Mouse (Mus musculus) heart, adult 18-20 months (tissue): ENCODE data around the gene Tmem89. TPM values are rescaled to one million over a fixed set of nuclear protein-coding genes. Genes with fewer than 3 reads are reported as not detected.
A peak's percentile ranks its signal among the peaks of the same experiment; 100 is the strongest.

Experiments
- DNase-seq, 2 experiments: peaks; one replicate each; pipeline ENCODE4 v3.0.0; 2021 to 2022; ENCODE audit warnings: mixed read lengths in 1 of 2
- long read RNA-seq, 2 experiments: library from polyadenylated mRNA; stranded (forward); transcript quantifications; one replicate each; pipeline ENCODE4 v2.0.0; 2021
- total RNA-seq, 2 experiments: library from RNA; stranded (reverse); gene quantifications; 2 replicates each; pipeline ENCODE4 v1.2.3; 2021

Tmem89 gene
- not detected for total RNA-seq
- long read RNA-seq, experiment 1, result 0 reads
- long read RNA-seq, experiment 2, result 0 reads

DNA sequence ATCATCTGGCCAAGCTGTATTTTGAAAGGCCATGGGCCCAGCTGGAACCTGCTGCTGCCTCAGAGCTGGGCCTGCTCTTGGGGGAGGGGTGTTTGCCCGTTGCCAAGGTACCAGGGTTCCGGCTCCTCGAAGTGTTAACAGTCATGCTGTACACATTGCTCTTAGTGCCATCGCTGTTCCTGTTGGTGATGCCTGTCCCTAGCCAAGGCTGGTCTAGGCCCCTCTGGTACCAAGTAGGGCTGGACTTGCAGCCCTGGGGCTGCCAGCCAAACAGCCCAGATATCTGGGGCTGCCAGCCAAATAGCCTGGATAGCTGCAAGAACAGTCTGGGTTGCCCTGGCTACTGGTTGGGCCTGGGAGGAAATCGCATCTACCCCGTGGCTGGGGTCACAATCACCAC, at the start of gene Tmem89:
TSS of gene Tmem89 (plus strand) at position 129 of the 400 bp plus-strand sequence.
- peak; percentile 54 to 77 for DNase-seq

DNA sequence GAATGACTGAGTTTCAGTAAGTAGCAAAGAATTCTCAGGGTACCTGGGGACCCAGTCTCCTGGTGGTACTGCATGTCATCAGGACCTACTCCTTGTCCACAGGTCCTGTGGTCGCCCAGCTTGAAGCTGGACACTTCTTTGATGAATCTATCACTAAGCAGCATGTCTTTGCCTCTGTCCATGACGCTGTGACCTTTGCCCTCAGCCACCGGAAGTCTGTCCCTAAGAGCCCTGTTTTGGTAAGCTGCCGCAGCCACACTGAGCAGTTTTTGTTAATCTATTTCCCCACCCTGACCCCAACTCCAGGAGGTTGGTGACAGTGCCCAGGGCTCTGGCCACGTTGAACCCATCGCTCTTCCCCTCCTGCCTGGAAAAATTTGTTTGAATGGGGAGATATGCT, 2.1 kb upstream of the Tmem89 start:
- DNase-seq, result no peak

DNA sequence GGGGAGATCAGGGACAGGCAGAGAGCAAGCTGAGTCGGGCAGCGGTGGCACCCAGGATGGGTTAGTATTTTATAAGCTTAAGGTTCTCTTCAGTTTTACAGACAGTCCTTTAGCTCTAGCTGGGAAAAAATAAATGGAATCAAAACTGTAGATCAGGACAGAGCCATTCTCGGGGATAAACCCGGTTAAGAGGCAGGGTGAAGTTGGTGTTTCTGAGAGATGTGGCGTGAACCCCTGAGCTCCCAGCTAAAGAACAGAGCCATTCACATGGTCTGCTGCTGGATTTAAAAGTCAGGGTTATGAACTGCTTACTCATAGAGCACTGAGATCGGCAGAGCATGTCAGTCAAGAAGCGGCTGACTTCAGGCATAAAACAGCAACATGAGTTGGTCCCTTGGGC, 1.3 kb upstream of the Tmem89 start:
- no peak for DNase-seq

DNA sequence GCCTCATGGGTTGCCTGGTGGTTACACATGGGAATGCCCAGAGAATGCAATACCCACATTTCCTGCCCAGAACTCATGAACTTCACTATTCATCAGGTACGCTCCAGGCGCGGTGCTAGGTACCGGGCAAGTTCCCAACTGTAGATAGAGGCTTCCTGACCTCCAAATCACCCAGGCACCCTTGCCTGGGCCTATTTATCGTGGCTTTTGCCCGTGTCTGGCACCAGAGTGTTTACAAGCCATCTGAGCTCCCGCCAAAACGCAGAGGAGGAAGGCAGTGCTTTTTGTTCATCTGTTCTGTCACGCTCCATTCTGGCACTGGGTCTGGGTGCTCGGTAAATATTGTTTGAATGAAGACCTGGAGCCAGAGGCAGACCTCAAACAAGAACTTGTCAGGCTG, 798 bp upstream of the Tmem89 start:
- peak; percentile 44 to 57 for DNase-seq

DNA sequence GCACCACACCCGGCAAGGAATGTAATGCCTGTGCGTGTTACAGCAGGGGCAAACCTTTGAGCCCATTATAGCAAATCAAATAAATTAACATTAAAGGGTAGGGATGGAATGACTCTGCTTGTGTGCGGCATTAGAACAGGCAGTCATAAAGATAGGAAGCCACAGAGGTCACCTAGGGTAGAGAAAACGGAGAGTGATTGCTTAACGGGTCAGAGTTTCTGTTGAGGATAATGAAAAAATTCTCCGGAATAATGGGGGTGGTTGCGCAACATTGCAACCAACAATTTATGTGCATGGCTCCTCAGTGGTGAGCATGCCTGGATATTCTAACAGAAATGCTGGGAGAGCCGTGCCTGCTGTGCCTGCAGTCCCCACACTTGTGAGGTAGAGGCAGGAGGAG, 11.5 kb downstream of the Tmem89 start:
- no peak for DNase-seq

DNA sequence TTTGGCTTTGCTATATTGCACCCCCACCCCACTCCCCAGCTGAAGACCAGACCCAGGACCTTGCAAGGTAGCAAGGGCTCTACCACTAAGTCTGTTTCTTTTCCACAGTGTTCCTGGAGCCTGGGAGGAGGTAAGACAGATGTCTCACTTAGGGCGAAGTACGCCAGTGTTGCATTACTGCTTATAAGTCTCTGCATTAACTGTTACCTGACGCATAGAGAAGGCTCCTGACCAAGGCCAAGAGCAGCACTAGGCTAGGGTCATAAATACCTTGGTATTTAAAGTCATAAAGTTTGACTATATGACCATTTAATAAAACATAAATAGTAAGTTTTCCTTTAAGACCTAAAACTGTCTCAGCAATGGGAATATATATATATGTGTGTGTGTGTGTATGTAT, 14.0 kb downstream of the Tmem89 start:
- no peak for DNase-seq

DNA sequence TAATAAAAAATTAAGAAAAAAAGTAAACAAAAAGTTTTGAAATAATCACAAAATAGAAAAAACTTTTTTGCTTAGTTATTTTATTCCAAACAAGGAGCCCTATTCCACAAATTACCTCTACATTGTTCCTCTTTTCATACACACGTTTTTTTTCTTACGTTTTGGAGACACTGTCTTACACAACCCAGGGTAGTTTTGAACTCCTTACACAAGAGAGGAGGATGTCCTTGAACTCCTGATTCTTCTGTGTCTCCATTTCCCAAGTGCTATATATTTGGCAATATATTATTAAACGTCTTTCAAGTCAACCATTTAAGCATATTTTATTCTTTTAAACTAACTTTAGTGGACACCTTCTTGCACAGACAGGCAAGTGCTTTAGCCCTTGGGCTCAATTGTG, 21.6 kb downstream of the Tmem89 start:
- DNase-seq, result no peak

DNA sequence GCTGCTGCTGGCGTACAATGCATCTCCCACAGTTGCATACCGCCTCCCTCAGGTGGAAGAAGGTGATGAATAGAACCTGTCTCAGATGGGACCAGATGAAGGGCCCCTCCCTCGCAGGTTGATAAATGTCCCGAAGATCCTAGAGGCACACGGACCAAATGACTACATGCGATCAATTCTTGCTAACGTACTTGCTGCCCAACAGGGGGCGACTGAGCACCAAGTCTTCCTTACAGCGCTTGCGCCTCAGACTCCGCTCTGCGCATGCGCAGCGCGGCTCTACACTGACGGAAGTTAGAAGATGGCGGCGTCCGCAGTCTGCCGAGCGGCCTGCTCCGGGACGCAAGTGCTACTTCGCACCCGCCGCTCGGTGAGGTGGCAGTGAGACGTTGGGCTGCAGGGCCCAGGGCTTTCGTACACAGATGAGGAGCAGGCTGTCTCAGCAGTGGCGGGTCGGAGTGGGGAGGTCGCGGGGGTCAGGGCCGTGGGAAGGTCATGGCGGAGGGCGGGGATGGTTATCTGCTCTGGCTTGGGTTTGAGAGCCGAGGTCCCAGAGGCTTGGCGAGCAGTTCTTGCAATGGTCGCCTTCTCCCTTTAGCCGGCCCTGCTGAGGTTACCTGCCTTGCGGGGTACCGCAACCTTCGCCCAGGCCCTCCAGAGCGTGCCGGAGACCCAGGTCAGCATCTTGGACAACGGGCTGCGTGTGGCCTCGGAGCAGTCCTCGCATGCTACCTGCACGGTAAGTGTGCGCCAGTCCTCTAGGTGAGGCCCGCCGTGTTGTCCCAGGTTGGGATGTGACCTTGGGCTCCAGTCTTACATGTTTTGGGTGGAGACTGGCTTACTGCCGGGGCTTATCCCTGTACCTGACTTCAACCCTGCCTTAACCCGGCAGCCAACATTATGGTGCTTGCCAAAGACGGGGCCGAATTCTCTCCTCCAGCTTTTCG, 22.3 kb downstream of the Tmem89 start, which contains the start of gene Uqcrc1:
TSS of gene Uqcrc1 (plus strand) at position 216 of the 947 bp plus-strand sequence.
- DNase-seq, result peak; percentile 94 to 95

DNA sequence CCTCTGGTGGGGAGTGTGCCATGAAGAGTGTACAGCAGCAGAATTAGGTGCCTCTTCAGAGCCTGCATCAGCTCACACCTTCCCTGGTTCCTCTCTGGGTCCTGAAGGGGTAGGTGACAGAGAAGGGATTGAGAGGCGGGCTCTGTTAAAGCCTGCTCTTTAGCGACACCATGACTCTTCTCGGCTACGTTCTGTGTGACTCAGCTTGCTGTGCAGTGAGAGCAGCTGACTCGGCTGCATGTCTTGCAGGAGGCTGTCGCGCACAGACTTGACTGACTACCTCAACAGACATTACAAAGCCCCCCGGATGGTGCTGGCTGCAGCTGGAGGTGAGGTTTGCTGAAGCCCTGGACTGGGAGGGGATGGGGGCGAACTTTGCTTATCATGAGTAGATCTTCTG, 30.7 kb downstream of the Tmem89 start:
- DNase-seq, result no peak

DNA sequence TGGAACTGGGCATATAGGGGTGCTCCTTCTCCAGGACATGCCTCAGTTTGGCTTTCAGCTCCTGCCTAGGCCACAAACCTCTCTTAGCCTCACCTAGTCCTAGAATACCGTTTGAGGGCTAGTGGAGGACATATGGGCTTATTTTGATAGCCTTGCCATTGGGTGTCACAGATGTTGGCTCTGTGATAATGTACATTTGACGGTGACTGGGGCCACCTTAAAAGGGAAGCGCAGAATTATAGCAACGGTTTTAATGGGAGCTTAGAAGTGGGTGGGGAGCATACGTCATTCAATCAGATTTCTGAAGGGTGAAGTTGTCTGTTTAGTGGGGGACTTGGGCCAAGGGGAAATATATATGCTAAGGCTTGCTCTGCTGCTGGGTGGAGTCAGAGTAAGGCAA, 31.2 kb downstream of the Tmem89 start:
- DNase-seq, result no peak

DNA sequence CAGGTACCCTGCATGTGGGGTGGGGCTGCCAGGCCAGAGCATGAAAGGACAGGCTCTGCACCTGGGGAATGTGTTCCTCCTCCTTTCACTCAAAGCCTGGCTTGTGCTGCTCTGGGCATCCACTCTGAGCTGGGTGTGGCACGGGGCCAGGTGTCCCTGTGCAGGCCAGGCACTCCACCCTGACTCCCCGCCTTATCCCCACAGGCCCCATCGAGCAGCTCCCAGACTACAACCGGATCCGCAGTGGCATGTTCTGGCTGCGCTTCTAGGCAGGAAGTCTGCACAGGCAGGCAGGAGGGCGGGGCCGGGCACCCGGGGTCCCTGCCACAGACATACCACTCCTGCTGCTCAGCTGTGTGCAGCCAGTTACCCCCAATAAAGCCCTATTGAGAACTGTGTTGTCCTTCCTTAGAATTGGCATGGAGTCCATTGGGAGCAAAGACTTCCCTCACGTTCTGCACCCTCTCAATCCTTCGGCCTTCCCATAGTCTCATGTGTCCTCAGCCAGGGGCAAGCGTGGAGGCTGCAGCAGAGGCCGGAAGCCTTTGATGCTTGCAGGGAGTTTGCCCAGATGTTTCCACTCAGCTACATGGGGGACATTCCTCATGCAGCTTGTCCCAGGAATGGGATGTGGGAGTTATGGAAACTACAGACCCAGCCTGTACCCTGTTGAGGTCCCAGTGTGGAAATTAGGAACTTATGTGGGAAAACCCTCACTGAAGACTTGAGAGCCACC, 35.0 kb downstream of the Tmem89 start:
- DNase-seq, result peak; percentile 46 to 56

DNA sequence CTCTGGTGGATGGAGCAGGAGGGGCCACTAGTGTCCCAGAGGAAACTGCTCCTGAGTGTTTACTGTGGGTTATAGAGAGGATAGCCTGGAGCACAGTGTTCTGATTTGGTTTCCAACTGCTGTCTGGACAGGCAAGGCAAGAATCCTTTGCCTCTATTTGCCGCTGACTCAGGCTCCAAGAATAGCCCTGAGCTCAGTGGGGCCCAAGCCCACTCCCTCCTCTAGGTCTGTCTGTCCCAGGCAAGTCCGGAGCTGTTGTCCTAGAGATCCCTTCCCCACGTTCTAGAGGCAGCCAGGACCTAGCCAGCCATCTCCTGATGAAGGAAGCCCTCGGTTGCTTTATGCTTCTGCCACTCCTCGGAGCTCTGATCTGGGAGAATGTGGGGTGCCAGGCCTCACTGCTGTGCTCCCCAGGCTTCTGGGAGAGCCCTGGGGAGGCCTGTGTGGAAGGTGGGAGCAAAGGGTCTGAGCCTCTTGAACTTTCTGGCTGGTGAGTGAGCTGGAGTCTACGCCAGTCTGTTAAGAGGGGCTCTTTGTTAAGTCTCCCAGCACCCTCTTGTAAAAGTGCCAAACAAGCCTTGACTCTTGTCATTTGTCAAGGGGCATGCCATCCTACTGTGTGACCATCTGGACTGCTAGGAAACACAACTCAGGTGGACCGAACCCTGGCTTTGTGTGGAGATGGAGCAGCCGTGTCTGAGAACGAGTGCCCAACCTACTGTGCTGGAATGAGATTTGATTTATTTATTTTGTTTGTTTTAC, 35.7 kb downstream of the Tmem89 start:
- DNase-seq, result peak; percentile 26 to 32

DNA sequence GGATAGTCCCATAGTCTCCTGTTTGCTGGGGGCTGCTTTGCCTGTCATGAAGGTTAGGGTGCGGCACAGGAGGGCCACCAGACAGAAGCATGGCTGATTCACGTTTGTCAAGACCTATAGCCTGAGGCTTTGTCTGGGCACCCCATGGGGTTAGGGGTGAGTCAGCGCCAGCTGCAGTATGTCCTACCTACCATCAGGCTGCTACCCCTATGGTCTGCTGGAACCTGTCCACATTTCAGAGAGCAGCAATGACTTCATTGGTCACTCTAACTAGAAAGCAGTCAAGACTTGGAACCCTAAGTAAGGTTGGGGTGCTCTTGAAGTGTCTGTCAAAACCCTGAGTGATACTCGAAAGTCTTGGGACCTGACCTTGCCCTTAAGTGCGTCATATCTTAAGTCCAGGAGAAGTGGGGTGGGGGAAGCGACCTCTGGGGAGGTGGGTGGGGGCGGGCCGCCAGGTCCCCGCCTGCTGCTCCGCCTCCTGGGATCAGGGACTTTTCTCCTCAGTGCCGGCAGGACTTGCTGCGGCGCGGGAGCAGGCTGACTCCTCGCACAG, 38.7 kb downstream of the Tmem89 start, which contains the start of gene Col7a1:
TSS of gene Col7a1 (plus strand) at position 506 of the 556 bp plus-strand sequence.
- no peak for DNase-seq

DNA sequence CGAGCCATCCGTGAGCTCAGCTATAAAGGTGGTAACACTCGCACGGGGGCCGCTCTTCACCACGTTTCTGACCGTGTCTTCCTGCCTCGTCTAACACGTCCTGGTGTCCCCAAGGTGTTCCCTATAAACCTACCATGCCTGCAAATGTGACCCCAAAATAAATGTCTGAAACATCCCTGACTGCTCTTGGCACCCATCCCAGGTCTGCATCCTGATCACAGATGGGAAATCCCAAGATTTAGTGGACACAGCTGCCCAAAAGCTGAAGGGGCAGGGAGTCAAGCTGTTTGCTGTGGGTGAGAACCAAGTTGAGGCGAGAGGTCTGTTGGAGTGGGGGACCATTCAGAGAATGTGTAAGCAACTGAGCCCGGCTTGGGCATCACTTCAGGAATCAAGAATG, 40.8 kb downstream of the Tmem89 start:
- no peak for DNase-seq

DNA sequence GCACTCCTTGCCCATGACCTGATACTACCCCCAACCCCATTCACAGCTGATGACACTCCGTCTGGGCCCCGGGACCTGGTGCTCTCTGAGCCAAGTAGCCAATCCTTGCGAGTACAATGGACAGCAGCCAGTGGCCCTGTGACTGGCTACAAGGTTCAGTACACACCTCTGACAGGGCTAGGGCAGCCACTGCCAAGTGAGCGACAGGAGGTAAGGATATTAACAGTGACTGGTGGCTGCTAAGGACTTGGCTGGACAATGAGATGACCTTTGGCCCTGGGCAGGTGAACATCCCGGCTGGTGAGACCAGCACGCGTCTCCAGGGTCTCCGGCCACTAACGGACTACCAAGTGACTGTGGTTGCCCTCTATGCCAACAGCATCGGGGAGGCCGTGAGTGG, 41.4 kb downstream of the Tmem89 start:
- DNase-seq, result no peak

DNA sequence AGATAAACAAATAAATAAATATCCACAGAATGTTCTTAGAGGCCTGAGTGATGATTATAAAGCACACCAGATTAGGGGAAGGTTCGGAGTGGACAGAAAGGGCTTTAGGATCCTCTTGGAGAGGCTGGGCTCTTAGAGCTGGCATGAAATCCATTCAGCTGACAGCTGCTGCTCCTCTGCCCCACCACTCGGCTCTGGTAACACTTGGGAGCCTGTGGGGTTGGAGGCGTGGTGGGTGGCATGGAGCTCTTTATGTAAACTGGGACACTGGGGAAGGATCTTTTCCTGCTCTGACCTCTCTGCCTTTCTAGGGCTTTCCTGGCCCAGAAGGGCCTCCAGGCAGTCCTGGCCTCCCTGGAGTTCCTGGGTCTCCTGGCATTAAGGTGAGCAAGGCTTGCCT, 49.2 kb downstream of the Tmem89 start:
- no peak for DNase-seq

DNA sequence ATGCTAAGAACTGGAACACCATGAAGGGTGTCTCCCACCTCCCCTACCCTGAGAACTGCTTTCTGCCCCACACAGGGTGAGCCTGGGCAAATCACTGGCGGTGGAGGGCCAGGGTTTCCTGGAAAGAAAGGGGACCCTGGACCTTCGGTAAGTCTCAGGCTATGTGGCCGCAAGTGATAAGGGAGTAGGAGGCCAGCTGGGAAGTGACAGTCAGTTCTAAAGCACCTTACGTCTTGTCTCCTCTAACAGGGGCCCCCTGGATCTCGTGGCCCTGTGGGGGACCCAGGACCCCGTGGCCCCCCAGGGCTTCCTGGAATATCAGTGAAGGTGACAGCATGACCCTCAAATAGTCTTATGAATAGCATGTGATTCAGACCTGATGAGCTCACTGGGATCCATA, 49.9 kb downstream of the Tmem89 start:
- no peak for DNase-seq

Other genes with a start within 250 kb of the Tmem89 start
- 10 to 100 TPM; 76.2 to 79.9 TPM for gene Prkar2a, start 225.3 kb upstream of the Tmem89 start, total RNA-seq
- gene Ip6k2, start 130.8 kb upstream of the Tmem89 start, total RNA-seq, result 10 to 100 TPM; 16.7 to 24.8 TPM
- gene Nckipsd, start 106.3 kb upstream of the Tmem89 start, total RNA-seq, result 1 to 10 TPM; 8.6 to 9.6 TPM
- gene Celsr3, start 88.3 kb upstream of the Tmem89 start, total RNA-seq, result under 1 TPM in 1 of 2 experiments, not detected in 1; 0.03 TPM
- gene Slc26a6, start 61.3 kb upstream of the Tmem89 start, total RNA-seq, result 10 to 100 TPM; 19.6 to 19.8 TPM
- gene Uqcrc1, start 22.0 kb downstream of the Tmem89 start, total RNA-seq, result 1,000 to 10,000 TPM; 2,230 to 2,333 TPM
- under 1 TPM; 0.31 to 0.60 TPM for gene Col7a1, start 39.0 kb downstream of the Tmem89 start, total RNA-seq
- not detected for gene Ucn2, start 71.4 kb downstream of the Tmem89 start, total RNA-seq
- 1 to 10 TPM; 1.3 to 1.6 TPM for gene Pfkfb4, start 77.2 kb downstream of the Tmem89 start, total RNA-seq
- 10 to 100 TPM; 31.4 to 55.0 TPM for gene Shisa5, start 123.9 kb downstream of the Tmem89 start, total RNA-seq
- 10 to 100 TPM; 13.6 to 17.2 TPM for gene Trex1, start 145.1 kb downstream of the Tmem89 start, total RNA-seq
- gene Atrip, start 159.5 kb downstream of the Tmem89 start, total RNA-seq, result 1 to 10 TPM; 8.1 to 9.8 TPM
- 10 to 100 TPM; 11.4 to 14.3 TPM for gene Ccdc51, start 167.9 kb downstream of the Tmem89 start, total RNA-seq
- 100 to 1,000 TPM; 214 to 228 TPM for gene Tma7, start 168.0 kb downstream of the Tmem89 start, total RNA-seq
- 10 to 100 TPM; 21.1 to 21.5 TPM for gene Plxnb1, start 180.8 kb downstream of the Tmem89 start, total RNA-seq
- gene Fbxw21, start 247.4 kb downstream of the Tmem89 start, total RNA-seq, result not detected